Mouse (Mus musculus) stomach, embryonic 16.5 days (tissue): ENCODE results near the gene Trpt1. TPM values are rescaled to one million over a fixed set of nuclear protein-coding genes. Genes with fewer than 3 reads are reported as not detected.

Source experiments
- ATAC-seq: fragments of 200-750 bp; cut with Nextera tagmentation; 2 replicates; pipeline ENCODE4 v1.8.0; 2017; ENCODE audit warnings: moderate number of reproducible peaks, moderate TSS enrichment; ENCODE audit not compliant: insufficient read depth, low FRiP score
- H3K27ac ChIP-seq: fragments of 300-500 bp; sonication (generic); 2 replicates; pipeline ENCODE4 v1.5.1; 2014; ENCODE audit warnings: low read length
- H3K27me3 ChIP-seq: fragments of 300-500 bp; sonication (generic); 2 replicates; pipeline ENCODE4 v1.6.1; 2014; ENCODE audit warnings: low read length, control low read depth, mixed read lengths; ENCODE audit not compliant: control insufficient read depth, insufficient read depth
- H3K36me3 ChIP-seq: fragments of 300-500 bp; sonication (generic); 2 replicates; pipeline ENCODE4 v1.6.1; 2014; ENCODE audit warnings: low read length; ENCODE audit not compliant: control insufficient read depth, insufficient read depth
- H3K4me1 ChIP-seq: fragments of 300-500 bp; sonication (generic); 2 replicates; pipeline ENCODE4 v1.6.1; 2014; ENCODE audit warnings: low read length, control low read depth, mixed read lengths; ENCODE audit not compliant: control insufficient read depth, insufficient read depth
- H3K4me2 ChIP-seq: fragments of 300-500 bp; sonication (generic); 2 replicates; pipeline ENCODE4 v1.6.1; 2014; ENCODE audit warnings: low read depth, low read length, mixed read lengths
- H3K4me3 ChIP-seq: fragments of 300-500 bp; sonication (generic); replicated peaks from 2 replicates; pipeline ENCODE4 v1.5.1; 2014; ENCODE audit warnings: mild to moderate bottlenecking, low read length
- H3K9ac ChIP-seq: fragments of 300-500 bp; sonication (generic); 2 replicates; pipeline ENCODE4 v1.6.1; 2014; ENCODE audit warnings: low read length
- H3K9me3 ChIP-seq: fragments of 300-500 bp; sonication (generic); replicated peaks from 2 replicates; pipeline ENCODE4 v1.6.1; 2016; ENCODE audit warnings: low read length, control low read depth; ENCODE audit not compliant: control insufficient read depth
- WGBS: fragments of 180-500 bp; shearing (Covaris S2); extraction: QIAGEN DNeasy Blood & Tissue Kit; methylation state at CpG from one replicate; pipeline ENCODE4 v1.1.7; 2014; 5-methylcytosine and 5-hydroxymethylcytosine counted together
- polyA plus RNA-seq: library from polyadenylated mRNA; unstranded; fragments of >200 nt; fragmentation: Nextera tagmentation; extraction: Ambion mirVana; gene quantifications from 2 replicates; pipeline ENCODE4 v1.2.1, GENCODE M21; 2015

Gene Trpt1
- polyA plus RNA-seq, 1 experiment from 2014 or later = 12.0 TPM

DNA sequence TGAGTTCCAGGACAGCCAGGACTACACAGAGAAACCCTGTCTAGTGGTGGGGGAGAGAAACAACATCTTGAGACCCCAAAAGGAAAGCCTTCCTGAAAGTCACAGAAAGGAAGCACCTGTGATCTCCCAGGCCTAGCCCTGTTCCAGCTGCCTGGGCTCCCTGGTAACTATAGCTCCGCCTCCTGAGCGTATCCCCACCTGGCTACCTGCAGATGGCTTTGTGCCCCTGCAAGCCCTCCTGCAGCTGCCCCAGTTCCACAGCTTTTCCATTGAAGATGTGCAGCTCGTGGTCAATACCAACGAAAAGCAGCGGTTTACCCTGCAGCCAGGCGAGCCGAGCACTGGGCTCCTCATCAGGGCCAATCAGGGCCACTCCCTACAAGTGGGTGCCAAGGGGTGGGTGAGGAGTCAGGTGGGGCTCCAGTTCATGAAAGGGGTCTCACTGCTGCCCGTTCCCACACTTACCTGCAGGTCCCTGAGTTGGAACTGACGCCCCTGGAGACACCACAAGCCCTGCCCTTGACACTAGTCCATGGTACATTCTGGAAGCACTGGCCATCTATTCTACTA lies 1.9 kb downstream of the Trpt1 start:
- peaks cover 17% of the 10 kb centered on the region; the same call in 1 of the 2 replicates for H3K36me3 ChIP-seq
- no peak overlapping the region for H3K9ac ChIP-seq
- WGBS = 79% methylated on average over 9 of the region's 9 CpGs
- no peaks in the 10 kb centered on the region for H3K27me3 ChIP-seq
- H3K9me3 ChIP-seq = no peaks in the 10 kb centered on the region
- no peak overlapping the region for H3K4me2 ChIP-seq
- H3K27ac ChIP-seq = no peak overlapping the region
- no peak for ATAC-seq
- H3K4me3 ChIP-seq = no peak overlapping the region
- H3K4me1 ChIP-seq = peaks cover 26% of the 10 kb centered on the region

DNA sequence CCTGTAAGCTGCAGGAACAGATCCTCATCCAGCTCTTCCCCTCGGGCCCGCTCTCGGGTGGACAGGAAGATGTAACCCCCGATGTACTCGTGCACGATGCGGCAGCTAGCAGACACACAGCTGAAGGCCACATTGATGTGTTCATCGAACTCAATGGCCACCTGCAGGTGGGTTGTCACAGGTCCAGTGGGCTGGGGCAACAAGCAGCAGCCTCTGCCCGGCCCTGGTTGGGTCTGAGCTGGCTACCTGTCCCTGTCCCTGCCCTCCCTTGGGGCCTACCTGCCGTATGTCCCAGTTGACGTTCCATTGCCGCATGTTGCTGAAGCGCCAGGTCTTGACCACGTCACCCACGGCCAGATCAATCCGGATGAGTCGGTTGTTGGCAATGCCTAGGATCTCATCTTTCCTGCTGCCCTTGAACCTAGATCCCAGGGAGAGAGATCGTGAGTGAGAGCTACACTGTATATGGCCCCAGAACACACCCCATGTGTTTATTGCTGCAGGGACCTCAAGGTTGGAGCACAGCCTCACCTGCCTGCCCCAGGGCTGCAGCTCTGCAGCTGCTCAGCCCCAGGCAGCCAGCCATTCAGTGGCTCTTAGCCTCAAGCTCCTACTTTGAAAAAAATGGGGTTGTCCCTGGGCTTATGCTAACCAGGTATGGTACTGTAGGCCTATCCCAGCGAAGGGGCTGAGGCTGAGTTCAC lies 3.6 kb downstream of the Trpt1 start:
- Histone ChIP-seq H3K4me1 (peaks cover 20% of the 10 kb centered on the region), H3K4me2 (no peak overlapping the region), H3K27ac (no peak overlapping the region), H3K9ac (no peak overlapping the region), H3K36me3 (peaks cover 17% of the 10 kb centered on the region; the same call in 1 of the 2 replicates), H3K9me3 (no peaks in the 10 kb centered on the region), H3K4me3 (no peak overlapping the region), H3K27me3 (no peaks in the 10 kb centered on the region)
- WGBS = 92% methylated on average over 19 of the region's 19 CpGs
- no peak for ATAC-seq

DNA sequence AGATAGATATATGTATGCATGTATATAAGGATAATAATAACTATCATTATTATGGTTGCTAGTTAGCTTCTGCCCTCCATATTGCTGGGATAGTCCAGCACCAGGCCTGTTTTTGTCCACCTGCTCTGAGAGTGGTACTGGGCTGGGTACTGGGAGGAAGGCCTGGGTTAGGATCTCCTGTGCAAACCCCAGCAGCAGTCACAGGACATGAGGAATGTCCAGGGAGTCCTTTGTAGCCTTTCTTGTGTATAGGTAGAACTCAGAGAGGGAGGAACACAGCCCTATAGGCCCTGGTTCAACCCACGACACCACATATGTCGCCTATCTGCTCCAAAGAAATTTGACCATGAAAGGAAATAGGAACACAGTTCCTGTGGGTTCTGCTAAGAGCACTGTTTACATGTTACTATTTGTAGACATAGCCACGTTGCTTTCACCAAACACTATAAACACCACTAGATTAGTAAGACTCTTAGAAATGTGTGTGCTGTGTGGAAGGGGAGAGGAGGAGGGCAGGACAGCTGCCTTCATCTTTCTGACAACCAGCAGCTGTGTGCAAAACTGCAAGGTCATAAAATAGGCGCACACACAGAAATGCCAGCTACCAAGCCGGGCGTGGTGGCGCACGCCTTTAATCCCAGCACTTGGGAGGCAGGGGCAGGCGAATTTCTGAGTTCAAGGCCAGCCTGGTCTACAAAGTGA lies 11.1 kb downstream of the Trpt1 start:
- no peak overlapping the region for H3K9ac ChIP-seq
- ATAC-seq = 0 out of 2 replicates have a peak, but pooled peaks have one; percentile 29
- WGBS = 65% methylated on average over 9 of the region's 9 CpGs
- peaks cover 4% of the 10 kb centered on the region; the same call in 1 of the 2 replicates for H3K4me1 ChIP-seq
- peak overlapping the region; percentile 85 for H3K27ac ChIP-seq
- H3K4me2 ChIP-seq = no peak overlapping the region
- no peaks in the 10 kb centered on the region for H3K36me3 ChIP-seq
- H3K9me3 ChIP-seq = no peaks in the 10 kb centered on the region
- H3K27me3 ChIP-seq = no peaks in the 10 kb centered on the region
- H3K4me3 ChIP-seq = no peak overlapping the region

DNA sequence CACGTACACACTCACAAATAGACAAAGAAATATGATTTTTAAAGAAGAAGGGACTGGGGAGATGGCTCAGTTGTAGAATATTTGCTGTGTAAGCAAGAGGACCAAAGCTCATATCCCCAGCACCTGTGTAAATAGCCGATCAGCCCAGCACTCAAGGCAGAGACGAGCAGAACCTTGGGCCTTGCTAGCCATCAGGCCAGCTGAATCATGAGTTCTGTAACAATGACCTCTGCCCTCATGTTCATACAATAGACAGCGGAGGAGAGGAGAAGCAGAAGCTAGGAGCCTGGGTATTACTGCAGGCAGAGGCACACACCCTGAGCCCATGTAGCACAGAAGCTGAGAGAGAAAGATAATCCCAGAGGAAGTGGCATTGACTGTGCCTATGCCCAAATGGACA lies 16.5 kb downstream of the Trpt1 start:
- Histone ChIP-seq H3K27ac (no peak overlapping the region), H3K36me3 (no peaks in the 10 kb centered on the region), H3K27me3 (no peaks in the 10 kb centered on the region), H3K4me3 (no peak overlapping the region), H3K4me2 (no peak overlapping the region), H3K9ac (no peak overlapping the region), H3K4me1 (no peaks in the 10 kb centered on the region), H3K9me3 (no peaks in the 10 kb centered on the region)
- peak; percentile 58; the same call in 1 of the 2 replicates for ATAC-seq
- WGBS = 62% methylated on average over 4 of the region's 4 CpGs

DNA sequence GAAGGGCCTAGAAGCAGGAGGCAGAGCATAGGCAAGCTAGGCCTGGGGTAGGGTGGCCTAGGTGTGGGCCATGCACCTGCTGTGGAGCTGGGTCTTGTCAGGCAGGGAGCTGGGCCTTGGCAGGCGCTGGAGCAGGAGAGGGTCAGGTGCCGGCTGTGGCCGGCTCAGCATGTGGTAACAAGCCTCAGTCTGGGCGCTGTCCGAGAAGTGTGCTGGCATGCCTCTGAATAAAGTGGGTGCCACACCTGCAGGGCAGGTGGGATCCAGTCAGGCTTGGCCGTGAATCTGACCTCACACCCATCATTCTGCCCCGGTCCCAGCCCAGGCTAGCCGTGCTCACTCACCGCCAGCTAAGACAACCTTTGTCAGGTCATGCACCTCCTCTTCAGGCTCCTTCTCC lies 18.1 kb downstream of the Trpt1 start:
- Histone ChIP-seq H3K36me3 (no peaks in the 10 kb centered on the region), H3K4me2 (no peak overlapping the region), H3K4me3 (no peak overlapping the region), H3K27ac (no peak overlapping the region), H3K4me1 (no peaks in the 10 kb centered on the region), H3K27me3 (no peaks in the 10 kb centered on the region), H3K9me3 (no peaks in the 10 kb centered on the region), H3K9ac (no peak overlapping the region)
- WGBS = 82% methylated on average over 9 of the region's 9 CpGs
- no peak for ATAC-seq

DNA sequence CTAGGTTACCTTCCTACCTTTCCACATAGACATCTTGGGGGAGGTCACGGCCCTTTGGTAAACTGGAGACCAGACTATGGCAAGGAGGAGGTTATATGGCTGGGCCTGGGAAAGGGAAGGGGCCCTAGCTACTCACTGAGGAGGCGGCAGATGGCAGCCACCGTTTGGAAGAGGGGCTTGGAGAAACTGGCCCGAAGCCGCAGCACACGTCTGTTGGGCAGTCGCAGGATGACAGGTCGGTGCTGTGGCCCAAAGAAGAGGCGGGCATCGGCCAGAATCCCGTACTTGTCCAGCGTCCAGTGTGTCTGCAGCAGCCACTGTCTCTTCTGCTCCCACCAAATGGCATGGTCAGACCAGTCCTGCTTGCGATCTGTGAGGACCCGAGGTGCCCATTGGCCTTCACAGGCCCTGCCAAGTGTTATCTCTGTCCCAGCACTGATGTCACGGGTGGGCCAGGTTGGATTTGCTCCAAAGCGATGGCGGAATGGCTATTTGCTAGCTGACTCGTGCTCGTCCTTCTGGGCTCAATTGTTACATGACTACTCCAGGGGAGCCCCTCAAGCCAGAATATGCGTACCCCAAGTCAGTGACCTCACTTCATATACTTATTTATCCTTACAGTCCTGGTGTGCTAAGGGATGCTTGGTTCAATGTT lies 18.7 kb downstream of the Trpt1 start:
- Histone ChIP-seq H3K4me1 (no peaks in the 10 kb centered on the region), H3K9ac (no peak overlapping the region), H3K27me3 (no peaks in the 10 kb centered on the region), H3K9me3 (no peaks in the 10 kb centered on the region), H3K36me3 (no peaks in the 10 kb centered on the region), H3K4me3 (no peak overlapping the region), H3K27ac (no peak overlapping the region), H3K4me2 (no peak overlapping the region)
- WGBS = 91% methylated on average over 20 of the region's 20 CpGs
- no peak for ATAC-seq

DNA sequence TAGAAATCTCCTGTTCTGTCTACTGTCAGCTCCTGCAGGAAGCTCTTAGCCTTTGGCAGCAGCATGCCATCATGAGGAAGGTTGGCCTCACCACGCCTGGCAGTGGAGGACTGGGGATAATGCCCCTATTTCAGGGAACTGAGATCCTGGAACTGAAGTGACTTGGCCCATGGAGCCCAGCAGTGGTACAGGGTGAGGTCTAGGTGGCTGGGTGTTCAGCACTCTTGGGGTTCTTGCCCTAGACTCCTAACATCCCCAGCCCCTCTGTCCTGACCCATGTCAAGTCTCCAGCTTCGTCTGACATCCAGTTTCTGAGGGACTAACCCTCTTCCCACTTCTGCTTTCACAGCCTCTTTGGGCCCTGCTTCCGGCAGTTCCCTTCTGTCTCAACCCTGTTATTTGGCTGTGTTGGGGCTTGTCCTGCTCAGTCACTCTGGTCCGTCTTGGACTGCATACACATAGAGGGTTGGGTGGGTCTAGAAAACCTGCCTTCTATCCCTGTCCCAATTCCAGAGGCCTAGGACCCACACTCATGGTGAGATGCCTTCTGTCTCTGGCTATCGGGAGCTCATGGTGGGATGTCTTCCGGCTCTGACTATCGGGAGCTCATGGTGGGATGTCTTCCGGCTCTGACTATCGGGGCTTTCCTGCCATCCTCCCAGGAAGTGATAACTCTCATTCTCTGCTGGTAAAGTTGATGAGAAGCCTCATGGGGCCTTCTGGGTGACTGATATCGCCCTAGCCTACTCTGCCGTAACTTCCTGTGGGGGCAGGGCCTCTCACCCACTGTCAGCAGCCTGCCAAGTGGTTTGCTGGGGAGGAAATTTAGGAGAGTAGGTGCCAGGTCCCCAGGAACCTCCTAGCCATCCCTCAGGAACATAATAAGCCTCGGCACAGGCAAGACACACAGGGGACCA lies 21.9 kb downstream of the Trpt1 start:
- peaks cover 14% of the 10 kb centered on the region; the same call in 1 of the 2 replicates for H3K36me3 ChIP-seq
- ATAC-seq = no peak
- H3K9me3 ChIP-seq = no peaks in the 10 kb centered on the region
- H3K4me1 ChIP-seq = no peaks in the 10 kb centered on the region
- peak overlapping the region; percentile 64 for H3K27ac ChIP-seq
- no peaks in the 10 kb centered on the region for H3K27me3 ChIP-seq
- H3K4me3 ChIP-seq = 0 out of 2 replicates have a peak overlapping the region, but pooled peaks have one; percentile 4
- H3K4me2 ChIP-seq = no peak overlapping the region; the same call in 1 of the 2 replicates
- 70% methylated on average over 12 of the region's 12 CpGs for WGBS
- 0 out of 2 replicates have a peak overlapping the region, but pooled peaks have one; percentile 48 for H3K9ac ChIP-seq

DNA sequence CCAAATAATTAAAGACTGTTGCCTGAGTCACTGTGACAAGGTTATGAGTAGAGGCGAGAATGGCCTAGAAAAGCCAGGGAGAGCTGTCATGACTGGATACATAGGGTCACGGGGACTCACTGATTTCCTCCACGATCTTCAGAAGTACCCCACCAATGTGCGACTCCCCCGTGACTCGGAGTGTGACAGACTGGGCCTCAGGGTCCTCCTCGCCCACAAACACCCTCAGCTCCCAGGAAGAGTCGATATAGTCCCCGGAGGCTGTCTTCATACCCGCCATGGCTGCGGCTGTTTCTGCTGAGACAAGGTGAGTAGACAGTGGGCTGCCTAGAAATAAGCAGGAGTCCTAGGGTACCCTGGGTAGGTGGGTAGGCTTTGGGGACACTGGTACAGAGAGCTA lies 22.6 kb downstream of the Trpt1 start:
- ATAC-seq = no peak
- Histone ChIP-seq H3K9ac (peak overlapping the region; percentile 48; the same call in 1 of the 2 replicates), H3K36me3 (peaks cover 14% of the 10 kb centered on the region), H3K9me3 (no peaks in the 10 kb centered on the region), H3K4me2 (peak overlapping the region; percentile 6), H3K4me1 (no peaks in the 10 kb centered on the region), H3K27ac (peak overlapping the region; percentile 64), H3K4me3 (peak overlapping the region; percentile 12), H3K27me3 (no peaks in the 10 kb centered on the region)
- 87% methylated on average over 11 of the region's 11 CpGs for WGBS
